Mouse (Mus musculus) layer of hippocampus, adult 9-11 months (tissue): ENCODE data around the gene Neb.
A peak's percentile ranks its signal among the peaks of the same experiment; 100 is the strongest.
"Not testable (repeated sequence)": the region's sequence is repeated elsewhere in the genome, so short reads cannot be mapped to it uniquely, and the experiment has no call there.

ENCODE experiments used
- DNase-seq: peaks from one replicate; pipeline ENCODE4 v3.0.0; 2022

The Neb gene

GRCm38 (mm10) chr2:52176537-52176936 is 201.7 kb downstream of the Neb start:
- peak; percentile 87 for DNase-seq

- DNase-seq, result no peak
Measured at GRCm38 (mm10) chr2:52174951-52175350, 203.3 kb downstream of the Neb start.

GRCm38 (mm10) chr2:52169243-52170005 is 208.8 kb downstream of the Neb start:
- DNase-seq, result no peak

- DNase-seq, result no peak
Measured at GRCm38 (mm10) chr2:52153064-52153463, 225.2 kb downstream of the Neb start.

GRCm38 (mm10) chr2:52133351-52133750 is 244.9 kb downstream of the Neb start:
- no peak for DNase-seq

GRCm38 (mm10) chr2:52131370-52131769 is 246.9 kb downstream of the Neb start:
- not testable (repeated sequence) for DNase-seq

GRCm38 (mm10) chr2:52114086-52114485 is 264.2 kb downstream of the Neb start:
- DNase-seq, result no peak
